Mouse (Mus musculus): ENCODE measurements around the gene Zfp3. TPM values are rescaled to one million over a fixed set of nuclear protein-coding genes. Genes with fewer than 3 reads are reported as not detected.

The Zfp3 gene
- polyA plus RNA-seq, 1 experiment from 2014 or later: 7.2 TPM

- no peak for ATAC-seq (ENCODE audit: insufficient number of reproducible peaks, insufficient read depth, low FRiP score, low TSS enrichment, low read depth)
- H3K4me3 ChIP-seq (replicated peaks): no peak overlapping the region
- 62% methylated on average over 2 of the region's 2 CpGs for WGBS
- no peaks in the 10 kb centered on the region for H3K4me1 ChIP-seq (replicated peaks)
- no peaks in the 10 kb centered on the region for H3K36me3 ChIP-seq
- no peaks in the 10 kb centered on the region for H3K27me3 ChIP-seq
- no peak overlapping the region for H3K27ac ChIP-seq
- H3K9ac ChIP-seq (replicated peaks): no peak overlapping the region
- no peaks in the 10 kb centered on the region for H3K9me3 ChIP-seq
- H3K4me2 ChIP-seq: no peak overlapping the region
These were observed 26.4 kb downstream of the Zfp3 start for GRCm38 (mm10) chr11:70790426-70790825.

- Histone ChIP-seq H3K4me1 (replicated peaks) (no peaks in the 10 kb centered on the region), H3K4me3 (replicated peaks) (no peak overlapping the region), H3K27me3 (no peaks in the 10 kb centered on the region), H3K9me3 (no peaks in the 10 kb centered on the region), H3K9ac (replicated peaks) (no peak overlapping the region), H3K4me2 (no peak overlapping the region), H3K36me3 (no peaks in the 10 kb centered on the region), H3K27ac (no peak overlapping the region)
- 75% methylated on average over 7 of the region's 7 CpGs for WGBS
- ATAC-seq (ENCODE audit: insufficient number of reproducible peaks, insufficient read depth, low FRiP score, low TSS enrichment, low read depth): no peak
These were observed 27.0 kb downstream of the Zfp3 start for GRCm38 (mm10) chr11:70790874-70791551.

DNA sequence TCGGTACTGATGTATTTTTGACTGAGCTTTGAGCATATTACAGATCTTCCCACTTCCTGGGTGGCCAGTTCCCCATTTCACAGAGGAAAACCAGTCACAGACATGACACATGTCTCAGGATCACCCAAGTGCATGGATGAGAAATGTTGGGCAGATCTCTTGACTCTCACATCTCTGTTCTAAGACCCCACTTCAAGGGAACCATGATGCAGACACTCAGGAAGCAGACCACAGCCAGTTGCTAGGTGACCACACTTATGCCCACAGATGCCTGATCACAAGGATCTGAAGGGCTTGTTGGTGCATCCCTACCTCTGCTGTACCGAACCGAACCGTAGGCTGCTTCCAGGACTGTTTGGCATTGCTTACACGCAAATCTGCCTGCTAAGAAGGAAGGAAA is 27.7 kb downstream of the Zfp3 start:
- Histone ChIP-seq H3K9ac (replicated peaks) (no peak overlapping the region), H3K4me1 (replicated peaks) (no peaks in the 10 kb centered on the region), H3K4me3 (replicated peaks) (no peak overlapping the region), H3K27ac (no peak overlapping the region), H3K36me3 (no peaks in the 10 kb centered on the region), H3K4me2 (no peak overlapping the region), H3K9me3 (no peaks in the 10 kb centered on the region), H3K27me3 (no peaks in the 10 kb centered on the region)
- WGBS: 89% methylated on average over 5 of the region's 5 CpGs
- no peak for ATAC-seq (ENCODE audit: insufficient number of reproducible peaks, insufficient read depth, low FRiP score, low TSS enrichment, low read depth)

DNA sequence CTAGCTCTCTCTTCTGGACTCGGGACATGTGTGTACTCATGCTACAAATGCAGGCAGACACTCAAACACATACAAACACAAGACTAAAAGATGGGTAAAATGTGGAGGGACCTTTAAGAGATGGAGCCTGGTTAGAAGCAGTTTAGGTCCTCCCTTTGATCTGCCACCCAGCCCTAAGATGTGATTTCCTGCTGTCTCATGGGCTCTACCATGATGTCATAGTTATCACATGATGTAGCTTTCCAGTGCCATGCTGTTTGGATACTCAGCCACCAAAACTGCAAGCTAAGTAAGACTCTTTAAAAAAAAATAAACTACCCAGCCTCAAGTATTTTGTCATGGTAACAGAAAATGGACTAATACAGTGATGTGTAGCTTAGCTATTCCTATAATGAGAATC is 28.4 kb downstream of the Zfp3 start:
- 93% methylated on average over 1 of the region's 1 CpGs for WGBS

DNA sequence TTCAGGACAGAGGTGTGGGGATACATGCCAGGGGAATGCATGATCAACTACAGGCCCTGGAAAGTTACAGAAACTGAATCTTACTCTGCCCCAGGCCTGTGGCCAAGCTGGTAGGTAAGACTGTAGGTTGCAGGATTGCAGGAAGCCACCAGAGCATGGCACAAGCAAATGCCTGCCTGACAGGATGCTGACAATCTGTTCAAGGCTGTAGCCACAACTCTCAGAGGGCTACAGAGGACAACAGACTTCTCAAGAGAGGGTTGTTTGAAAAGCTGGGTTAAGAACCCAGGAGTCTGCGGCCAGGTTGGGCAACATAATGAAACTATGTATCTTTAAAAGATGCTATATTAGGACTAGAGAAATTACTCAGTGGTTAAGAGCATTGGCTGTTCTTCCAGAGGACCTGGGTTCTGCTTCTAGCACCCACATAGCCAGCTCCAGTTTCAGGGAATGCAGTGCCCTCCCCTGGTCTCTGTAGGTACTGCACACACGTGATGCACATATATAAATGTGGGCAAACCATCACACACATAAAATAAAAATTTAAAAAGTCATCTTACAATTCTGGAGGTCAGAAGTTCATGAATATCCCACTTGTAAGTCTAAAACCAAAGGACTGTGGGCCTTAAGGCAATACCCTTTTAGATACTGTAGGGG is 38.3 kb downstream of the Zfp3 start:
- Histone ChIP-seq H3K4me1 (replicated peaks) (no peaks in the 10 kb centered on the region), H3K4me2 (no peak overlapping the region), H3K36me3 (no peaks in the 10 kb centered on the region), H3K9ac (replicated peaks) (no peak overlapping the region), H3K27ac (no peak overlapping the region), H3K4me3 (replicated peaks) (no peak overlapping the region), H3K27me3 (no peaks in the 10 kb centered on the region), H3K9me3 (peaks cover 7% of the 10 kb centered on the region; the same call in 1 of the 2 replicates)
- no peak for ATAC-seq (ENCODE audit: insufficient number of reproducible peaks, insufficient read depth, low FRiP score, low TSS enrichment, low read depth)
- 85% methylated on average over 2 of the region's 2 CpGs for WGBS

More for the DNA sequence above, 28.4 kb downstream of the Zfp3 start:
- H3K4me3 ChIP-seq (replicated peaks): no peak overlapping the region
- H3K27ac ChIP-seq: no peak overlapping the region
- no peaks in the 10 kb centered on the region for H3K4me1 ChIP-seq (replicated peaks)
- no peaks in the 10 kb centered on the region for H3K27me3 ChIP-seq
- no peaks in the 10 kb centered on the region for H3K36me3 ChIP-seq
- no peak overlapping the region for H3K4me2 ChIP-seq
- ATAC-seq (ENCODE audit: insufficient number of reproducible peaks, insufficient read depth, low FRiP score, low TSS enrichment, low read depth): no peak
- no peak overlapping the region for H3K9ac ChIP-seq (replicated peaks)
- H3K9me3 ChIP-seq: no peaks in the 10 kb centered on the region

DNA sequence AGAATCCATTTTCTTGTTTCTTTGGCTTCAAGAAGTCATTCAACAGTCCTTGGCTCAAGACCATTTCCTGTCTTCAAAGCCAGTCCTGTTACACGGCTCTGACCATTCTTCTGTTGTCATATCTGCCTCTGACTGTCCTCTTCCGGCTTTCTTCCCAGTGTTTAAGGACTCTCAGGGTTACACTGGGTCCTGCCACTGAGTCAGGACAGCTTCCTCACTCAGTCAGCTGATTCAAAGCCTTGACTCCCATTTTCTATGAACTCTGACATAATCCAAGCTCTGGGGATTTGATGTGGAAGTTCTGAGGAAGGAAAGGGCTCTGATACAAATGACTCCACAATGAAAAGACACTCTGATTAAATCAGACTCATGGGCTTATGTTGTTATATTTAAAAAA is 38.9 kb downstream of the Zfp3 start:
- H3K27me3 ChIP-seq: no peaks in the 10 kb centered on the region
- ATAC-seq (ENCODE audit: insufficient number of reproducible peaks, insufficient read depth, low FRiP score, low TSS enrichment, low read depth): no peak
- H3K9ac ChIP-seq (replicated peaks): no peak overlapping the region
- no peaks in the 10 kb centered on the region for H3K4me1 ChIP-seq (replicated peaks)
- 75% methylated on average over 2 of the region's 2 CpGs for WGBS
- H3K4me2 ChIP-seq: no peak overlapping the region
- no peak overlapping the region for H3K27ac ChIP-seq
- no peak overlapping the region for H3K4me3 ChIP-seq (replicated peaks)
- peaks cover 7% of the 10 kb centered on the region; the same call in 1 of the 2 replicates for H3K9me3 ChIP-seq
- no peaks in the 10 kb centered on the region for H3K36me3 ChIP-seq

- Histone ChIP-seq H3K9me3 (peaks cover 7% of the 10 kb centered on the region; the same call in 1 of the 2 replicates), H3K4me1 (replicated peaks) (no peaks in the 10 kb centered on the region), H3K4me2 (no peak overlapping the region), H3K4me3 (replicated peaks) (no peak overlapping the region), H3K9ac (replicated peaks) (no peak overlapping the region), H3K27me3 (no peaks in the 10 kb centered on the region), H3K27ac (no peak overlapping the region), H3K36me3 (no peaks in the 10 kb centered on the region)
- 82% methylated on average over 6 of the region's 6 CpGs for WGBS
- no peak for ATAC-seq (ENCODE audit: insufficient number of reproducible peaks, insufficient read depth, low FRiP score, low TSS enrichment, low read depth)
These were observed 39.7 kb downstream of the Zfp3 start for GRCm38 (mm10) chr11:70803711-70804200.

DNA sequence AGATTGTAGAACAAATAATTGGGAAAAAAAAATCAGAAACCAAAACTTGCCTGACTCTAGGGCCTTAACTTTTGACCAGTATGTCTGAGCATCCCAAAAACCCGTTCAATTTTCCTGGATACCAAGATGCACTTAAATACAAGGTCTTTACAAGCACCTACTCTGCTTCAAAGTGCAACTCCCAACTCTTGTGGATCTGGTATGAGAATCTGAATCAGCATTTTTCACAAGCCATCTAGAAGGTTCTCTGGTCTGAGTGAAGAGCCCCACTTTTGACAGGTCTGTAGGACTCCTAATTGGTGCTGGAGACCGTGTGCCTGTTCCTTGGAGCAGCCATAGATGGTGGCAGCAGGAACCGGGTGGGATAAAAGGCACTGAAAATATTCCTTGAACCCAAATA is 40.4 kb downstream of the Zfp3 start:
- H3K4me3 ChIP-seq (replicated peaks): no peak overlapping the region
- H3K27me3 ChIP-seq: no peaks in the 10 kb centered on the region
- H3K36me3 ChIP-seq: no peaks in the 10 kb centered on the region
- H3K9ac ChIP-seq (replicated peaks): no peak overlapping the region
- peaks cover 7% of the 10 kb centered on the region; the same call in 1 of the 2 replicates for H3K9me3 ChIP-seq
- no peak overlapping the region for H3K27ac ChIP-seq
- H3K4me1 ChIP-seq (replicated peaks): no peaks in the 10 kb centered on the region
- 79% methylated on average over 3 of the region's 3 CpGs for WGBS
- H3K4me2 ChIP-seq: no peak overlapping the region
- ATAC-seq (ENCODE audit: insufficient number of reproducible peaks, insufficient read depth, low FRiP score, low TSS enrichment, low read depth): no peak

GRCm38 (mm10) chr11:70805641-70806175 is 41.7 kb downstream of the Zfp3 start:
- no peak overlapping the region for H3K9ac ChIP-seq (replicated peaks)
- H3K4me1 ChIP-seq (replicated peaks): no peaks in the 10 kb centered on the region
- no peak overlapping the region for H3K27ac ChIP-seq
- no peak for ATAC-seq (ENCODE audit: insufficient number of reproducible peaks, insufficient read depth, low FRiP score, low TSS enrichment, low read depth)
- no peak overlapping the region for H3K4me3 ChIP-seq (replicated peaks)
- H3K27me3 ChIP-seq: no peaks in the 10 kb centered on the region
- H3K9me3 ChIP-seq: peaks cover 7% of the 10 kb centered on the region; the same call in 1 of the 2 replicates
- H3K36me3 ChIP-seq: no peaks in the 10 kb centered on the region
- H3K4me2 ChIP-seq: no peak overlapping the region
- 85% methylated on average over 8 of the region's 8 CpGs for WGBS

DNA sequence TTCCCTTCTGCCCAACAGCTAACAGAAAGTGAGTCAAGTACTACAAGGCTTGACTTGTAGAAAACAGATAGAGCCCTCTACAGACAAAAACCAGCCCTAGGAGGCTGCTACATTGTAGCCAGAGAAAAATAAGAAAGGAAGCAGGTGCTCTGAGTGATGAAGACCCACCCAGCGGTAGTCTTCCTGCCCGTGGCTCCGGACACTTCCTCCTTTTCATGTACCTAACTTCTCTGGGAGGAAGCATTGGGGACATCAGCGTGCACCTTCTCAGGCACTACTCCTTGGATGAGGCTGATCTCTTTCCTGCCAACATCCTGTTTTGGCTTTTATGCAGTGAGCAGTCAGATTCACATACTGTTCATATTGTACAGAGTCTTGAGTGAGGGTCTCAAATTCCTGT is 42.7 kb downstream of the Zfp3 start:
- Histone ChIP-seq H3K9ac (replicated peaks) (no peak overlapping the region), H3K9me3 (peaks cover 7% of the 10 kb centered on the region; the same call in 1 of the 2 replicates), H3K27ac (no peak overlapping the region), H3K36me3 (no peaks in the 10 kb centered on the region), H3K4me2 (no peak overlapping the region), H3K4me3 (replicated peaks) (no peak overlapping the region), H3K27me3 (no peaks in the 10 kb centered on the region), H3K4me1 (replicated peaks) (no peaks in the 10 kb centered on the region)
- 81% methylated on average over 4 of the region's 4 CpGs for WGBS
- ATAC-seq (ENCODE audit: insufficient number of reproducible peaks, insufficient read depth, low FRiP score, low TSS enrichment, low read depth): no peak

DNA sequence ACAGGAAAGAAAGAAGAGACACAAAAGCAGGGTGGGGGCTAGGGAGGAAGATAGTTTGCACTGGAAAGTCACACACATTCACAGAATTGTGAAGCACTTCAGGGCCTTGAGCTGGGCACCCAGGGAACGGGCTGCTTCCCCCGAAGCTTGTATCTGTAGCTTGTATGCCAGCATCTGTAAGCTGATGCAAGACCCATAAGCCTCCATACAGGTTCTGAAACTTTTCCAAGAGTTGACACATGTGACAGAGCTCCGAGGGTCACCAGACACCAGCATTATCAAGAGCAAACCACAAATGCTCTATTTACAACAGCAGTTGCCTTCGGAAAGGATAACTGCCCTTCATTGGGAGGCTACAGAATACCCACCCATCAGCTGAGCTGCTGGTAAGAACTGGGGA is 43.6 kb downstream of the Zfp3 start:
- H3K4me3 ChIP-seq (replicated peaks): no peak overlapping the region
- H3K4me1 ChIP-seq (replicated peaks): no peaks in the 10 kb centered on the region
- no peak overlapping the region for H3K4me2 ChIP-seq
- H3K27ac ChIP-seq: no peak overlapping the region
- no peaks in the 10 kb centered on the region for H3K36me3 ChIP-seq
- WGBS: 88% methylated on average over 4 of the region's 4 CpGs
- H3K9ac ChIP-seq (replicated peaks): no peak overlapping the region
- ATAC-seq (ENCODE audit: insufficient number of reproducible peaks, insufficient read depth, low FRiP score, low TSS enrichment, low read depth): no peak
- H3K9me3 ChIP-seq: no peaks in the 10 kb centered on the region
- no peaks in the 10 kb centered on the region for H3K27me3 ChIP-seq

Data from limb, embryonic 12.5 days (tissue).